ENCODE assay signal across 8 mouse cellular contexts in genomic region chr19:45016341-45017215, GRCm38 (mm10). TPM values are rescaled to one million over a fixed set of nuclear protein-coding genes. Genes with fewer than 3 reads are reported as not detected.
DNase-seq lines count a peak whose midpoint lies in the region; ATAC-seq and TF ChIP-seq lines count a peak whose summit lies in the region.

No protein-coding gene starts in this region.

- 0 out of 2 replicates have a peak, but pooled peaks cover 3% of the 10 kb centered on the region for H3K36me3 ChIP-seq in hindbrain, postnatal 0 days (ENCODE audit: insufficient read depth, low read length)
- H3K36me3 ChIP-seq in limb, embryonic 10.5 days: peaks cover 30% of the 10 kb centered on the region
- peaks cover 11% of the 10 kb centered on the region for H3K36me3 ChIP-seq in midbrain, embryonic 12.5 days
- H3K36me3 ChIP-seq in small intestine, adult 2 months (ENCODE audit: control insufficient read depth, insufficient read depth, low read length): peaks cover 10% of the 10 kb centered on the region; the same call in 1 of the 2 replicates

- H3K27ac ChIP-seq in hindbrain, postnatal 0 days: peak overlapping the region; percentile 93
- peak overlapping the region; percentile 92 for H3K27ac ChIP-seq in limb, embryonic 10.5 days
- H3K27ac ChIP-seq in midbrain, embryonic 12.5 days (replicated peaks): peak overlapping the region; percentile 97
- peak overlapping the region; percentile 94 for H3K27ac ChIP-seq in small intestine, adult 2 months (ENCODE audit: insufficient read depth, low read depth, low read length)

- H3K9ac ChIP-seq in hindbrain, postnatal 0 days (replicated peaks; ENCODE audit: low read length): peak overlapping the region; percentile 37; the same call in 1 of the 2 replicates
- H3K9ac ChIP-seq in midbrain, embryonic 12.5 days (replicated peaks): peak overlapping the region; percentile 92

- peak; percentile 74 for DNase-seq in layer of hippocampus, adult 11-12 months (ENCODE audit: low spot score)
- DNase-seq in layer of hippocampus, adult 9-10 months (ENCODE audit: low spot score): no peak
- DNase-seq in cerebellum, postnatal 25 days: peak; percentile 90 to 92
- peak; percentile 88 for DNase-seq in gastrocnemius, postnatal 10 days
- peak; percentile 86 for DNase-seq in hindbrain, postnatal 0 days (ENCODE audit: low spot score)
- peak; percentile 71 for DNase-seq in limb, embryonic 10.5 days (ENCODE audit: low spot score)

- peaks cover 31% of the 10 kb centered on the region for H3K4me1 ChIP-seq in hindbrain, postnatal 0 days (ENCODE audit: insufficient read depth, low read length)
- peaks cover 84% of the 10 kb centered on the region for H3K4me1 ChIP-seq in limb, embryonic 10.5 days
- H3K4me1 ChIP-seq in midbrain, embryonic 12.5 days: peaks cover 71% of the 10 kb centered on the region
- H3K4me1 ChIP-seq in small intestine, adult 2 months (ENCODE audit: control insufficient read depth, insufficient read depth, insufficient read length, low read length): peaks cover 20% of the 10 kb centered on the region

- TF ChIP-seq CTCF in hindbrain, postnatal 0 days (IDR thresholded peaks at IDR 0.05; ENCODE audit: low read depth): no peak
- no peak for TF ChIP-seq CTCF in small intestine, adult 2 months (IDR thresholded peaks at IDR 0.05; ENCODE audit: extremely low read depth, insufficient read length, insufficient replicate concordance, low read depth, low read length)

- H3K4me3 ChIP-seq in hindbrain, postnatal 0 days (ENCODE audit: low read length): peak overlapping the region; percentile 69
- peak overlapping the region; percentile 76 for H3K4me3 ChIP-seq in limb, embryonic 10.5 days
- H3K4me3 ChIP-seq in midbrain, embryonic 12.5 days: peak overlapping the region; percentile 76
- peak overlapping the region; percentile 73 for H3K4me3 ChIP-seq in small intestine, adult 2 months (ENCODE audit: low read depth, low read length)

- 2% methylated on average over 17 of the region's 18 CpGs for WGBS in hindbrain, postnatal 0 days
- WGBS in limb, embryonic 10.5 days: 1% methylated on average over 18 of the region's 18 CpGs
- under 1% methylated on average over 17 of the region's 18 CpGs for WGBS in midbrain, embryonic 12.5 days
- 1% methylated on average over 18 of the region's 18 CpGs for WGBS in small intestine, adult 2 months

- peak; percentile 42 for ATAC-seq in hindbrain, postnatal 0 days
- peak; percentile 16 for ATAC-seq in midbrain, embryonic 12.5 days (ENCODE audit: low FRiP score, low read depth)

- peak overlapping the region; percentile 83 for H3K4me2 ChIP-seq in hindbrain, postnatal 0 days (ENCODE audit: low read depth, low read length)
- H3K4me2 ChIP-seq in midbrain, embryonic 12.5 days (replicated peaks): peak overlapping the region; percentile 74

- no peaks in the 10 kb centered on the region for H3K9me3 ChIP-seq in hindbrain, postnatal 0 days (ENCODE audit: low read length)
- no peaks in the 10 kb centered on the region for H3K9me3 ChIP-seq in limb, embryonic 10.5 days (replicated peaks)
- H3K9me3 ChIP-seq in midbrain, embryonic 12.5 days: no peaks in the 10 kb centered on the region

- no peaks in the 10 kb centered on the region; the same call in 1 of the 2 replicates for H3K27me3 ChIP-seq in hindbrain, postnatal 0 days (ENCODE audit: insufficient read depth, low read length)
- no peaks in the 10 kb centered on the region for H3K27me3 ChIP-seq in limb, embryonic 10.5 days (ENCODE audit: low read depth, poor library complexity, severe bottlenecking)
- peaks cover 5% of the 10 kb centered on the region; the same call in 1 of the 2 replicates for H3K27me3 ChIP-seq in midbrain, embryonic 12.5 days
- H3K27me3 ChIP-seq in small intestine, adult 2 months (ENCODE audit: control insufficient read depth, insufficient read depth, low read length): no peaks in the 10 kb centered on the region

- TF ChIP-seq POLR2A in small intestine, adult 2 months (IDR thresholded peaks at IDR 0.05; ENCODE audit: low read depth, low read length): no peak

RNA-seq across cellular contexts. Expression of gene Lzts2, which starts 2.4 kb away (rescaled TPM):
- 10 to 100 TPM; 35.4 to 43.4 TPM for total RNA-seq in gastrocnemius, postnatal 10 days (2021)
- 44.1 and 44.7 TPM in 2 replicates for total RNA-seq in hindbrain, postnatal 0 days (2014; rRNA removed)
- polyA plus RNA-seq in hindbrain, postnatal 0 days (2015; fragmentation: Nextera tagmentation; extraction: Ambion mirVana): 16.4 and 17.0 TPM in 2 replicates
- polyA plus RNA-seq in limb, embryonic 10.5 days (2016; fragmentation: Nextera tagmentation; extraction: Ambion mirVana): 87.5 and 90.8 TPM in 2 replicates
- 69.5 and 70.3 TPM in 2 replicates for polyA plus RNA-seq in midbrain, embryonic 12.5 days (2016; fragmentation: Nextera tagmentation; extraction: Ambion mirVana)
- polyA plus RNA-seq in small intestine, adult 2 months (2012; rRNA removed): 40.3 and 50.4 TPM in 2 replicates

RNA-seq across cellular contexts. Expression of gene Mrpl43, which starts 10.3 kb away (rescaled TPM):
- 10 to 100 TPM; 32.4 to 33.7 TPM for total RNA-seq in gastrocnemius, postnatal 10 days (2021)
- 97.1 and 98.4 TPM in 2 replicates for total RNA-seq in hindbrain, postnatal 0 days (2014; rRNA removed)
- 109 and 115 TPM in 2 replicates for polyA plus RNA-seq in hindbrain, postnatal 0 days (2015; fragmentation: Nextera tagmentation; extraction: Ambion mirVana)
- 69.8 and 75.3 TPM in 2 replicates for polyA plus RNA-seq in limb, embryonic 10.5 days (2016; fragmentation: Nextera tagmentation; extraction: Ambion mirVana)
- polyA plus RNA-seq in midbrain, embryonic 12.5 days (2016; fragmentation: Nextera tagmentation; extraction: Ambion mirVana): 70.3 and 78.7 TPM in 2 replicates
- polyA plus RNA-seq in small intestine, adult 2 months (2012; rRNA removed): 71.9 and 126 TPM in 2 replicates

RNA-seq across cellular contexts. Expression of gene Twnk, which starts 11.1 kb away (rescaled TPM):
- 10 to 100 TPM; 13.8 to 14.7 TPM for total RNA-seq in gastrocnemius, postnatal 10 days (2021)
- 7.5 and 8.6 TPM in 2 replicates for total RNA-seq in hindbrain, postnatal 0 days (2014; rRNA removed)
- 8.2 and 8.5 TPM in 2 replicates for polyA plus RNA-seq in hindbrain, postnatal 0 days (2015; fragmentation: Nextera tagmentation; extraction: Ambion mirVana)
- 39.2 and 45.4 TPM in 2 replicates for polyA plus RNA-seq in limb, embryonic 10.5 days (2016; fragmentation: Nextera tagmentation; extraction: Ambion mirVana)
- 24.1 and 24.5 TPM in 2 replicates for polyA plus RNA-seq in midbrain, embryonic 12.5 days (2016; fragmentation: Nextera tagmentation; extraction: Ambion mirVana)
- polyA plus RNA-seq in small intestine, adult 2 months (2012; rRNA removed): 4.1 and 5.9 TPM in 2 replicates

RNA-seq across cellular contexts. Expression of gene Sema4g, which starts 27.7 kb away (rescaled TPM):
- total RNA-seq in gastrocnemius, postnatal 10 days (2021): 1 to 10 TPM; 1.6 TPM
- total RNA-seq in hindbrain, postnatal 0 days (2014; rRNA removed): 66.9 and 81.0 TPM in 2 replicates
- polyA plus RNA-seq in hindbrain, postnatal 0 days (2015; fragmentation: Nextera tagmentation; extraction: Ambion mirVana): 14.2 and 15.7 TPM in 2 replicates
- polyA plus RNA-seq in limb, embryonic 10.5 days (2016; fragmentation: Nextera tagmentation; extraction: Ambion mirVana): 3.4 and 5.4 TPM in 2 replicates
- polyA plus RNA-seq in midbrain, embryonic 12.5 days (2016; fragmentation: Nextera tagmentation; extraction: Ambion mirVana): 8.8 TPM in 2 replicates
- polyA plus RNA-seq in small intestine, adult 2 months (2012; rRNA removed): 139 and 344 TPM in 2 replicates

RNA-seq across cellular contexts. Expression of gene Pdzd7, which starts 28.9 kb away (rescaled TPM):
- 10 to 100 TPM; 12.4 to 19.5 TPM for total RNA-seq in gastrocnemius, postnatal 10 days (2021)
- 4.8 and 7.7 TPM in 2 replicates for total RNA-seq in hindbrain, postnatal 0 days (2014; rRNA removed)
- polyA plus RNA-seq in hindbrain, postnatal 0 days (2015; fragmentation: Nextera tagmentation; extraction: Ambion mirVana): 1.9 and 2.5 TPM in 2 replicates
- 0.20 and 0.28 TPM in 2 replicates for polyA plus RNA-seq in limb, embryonic 10.5 days (2016; fragmentation: Nextera tagmentation; extraction: Ambion mirVana)
- 0.46 and 0.84 TPM in 2 replicates for polyA plus RNA-seq in midbrain, embryonic 12.5 days (2016; fragmentation: Nextera tagmentation; extraction: Ambion mirVana)
- polyA plus RNA-seq in small intestine, adult 2 months (2012; rRNA removed): 0.29 and 1.2 TPM in 2 replicates
